Mouse (Mus musculus) spleen, embryonic (tissue): ENCODE measurements around the gene Art3.

ENCODE experiments used
- CTCF ChIA-PET: fragments of 350-600 bp; sonication (Branson Sonifier 250); formaldehyde crosslinking; loops from one replicate; lab custom pipeline; 2022; lab: Charles Lee

Gene Art3

GRCm38 (mm10) chr5:92331635-92332338, at the start of gene Art3:
TSS of gene Art3 (plus strand) at chr5:92331827.
- CTCF ChIA-PET = no interaction called here

GRCm38 (mm10) chr5:92282571-92282970, 49.1 kb upstream of the Art3 start:
- CTCF ChIA-PET = interaction anchor here (0.9 kb wide), 1 partner anchor 30 kb away, joined by 4 read pairs; no protein-coding TSS in a partner anchor

- CTCF ChIA-PET = interaction anchor here (0.6 to 0.9 kb wide), 3 partner anchors 12 to 199 kb away, joined by 4 to 6 read pairs (median 4); no protein-coding TSS in a partner anchor
Measured at GRCm38 (mm10) chr5:92283107-92283506, 48.5 kb upstream of the Art3 start.

GRCm38 (mm10) chr5:92287840-92288239, 43.8 kb upstream of the Art3 start:
- CTCF ChIA-PET = no interaction called here

- CTCF ChIA-PET = no interaction called here
Measured at GRCm38 (mm10) chr5:92291652-92292414, 39.8 kb upstream of the Art3 start.

GRCm38 (mm10) chr5:92294525-92294924, 37.1 kb upstream of the Art3 start:
- CTCF ChIA-PET = no interaction called here

- CTCF ChIA-PET = interaction anchor here (0.7 kb wide), 1 partner anchor 12 kb away, joined by 19 read pairs; no protein-coding TSS in a partner anchor
Measured at GRCm38 (mm10) chr5:92302149-92302840, 29.3 kb upstream of the Art3 start.

GRCm38 (mm10) chr5:92304291-92304690, 27.3 kb upstream of the Art3 start:
- CTCF ChIA-PET = interaction anchor here (0.7 kb wide), 1 partner anchor 108 kb away, joined by 3 read pairs; no protein-coding TSS in a partner anchor

- CTCF ChIA-PET = interaction anchor here (0.6 to 1.0 kb wide), 2 partner anchors 31 to 345 kb away, joined by 3 read pairs; partner anchors contain the start of gene Naaa
Measured at GRCm38 (mm10) chr5:92309681-92310511, 21.7 kb upstream of the Art3 start, which contains the start of gene Sdad1. TSS of gene Sdad1 (minus strand) at chr5:92310479.

- CTCF ChIA-PET = interaction anchor here (0.6 to 1.4 kb wide), 7 partner anchors 12 to 1688 kb away, joined by 3 to 11 read pairs (median 4); no protein-coding TSS in a partner anchor
Measured at GRCm38 (mm10) chr5:92312046-92312715, 19.4 kb upstream of the Art3 start.

- CTCF ChIA-PET = interaction anchor here (0.6 kb wide), 1 partner anchor 1749 kb away, joined by 3 read pairs; no protein-coding TSS in a partner anchor
Measured at GRCm38 (mm10) chr5:92313776-92314175, 17.9 kb upstream of the Art3 start.

GRCm38 (mm10) chr5:92318119-92318518, 13.5 kb upstream of the Art3 start:
- CTCF ChIA-PET = no interaction called here

GRCm38 (mm10) chr5:92318596-92318995, 13.0 kb upstream of the Art3 start:
- CTCF ChIA-PET = no interaction called here

GRCm38 (mm10) chr5:92321631-92322400, 9.8 kb upstream of the Art3 start:
- CTCF ChIA-PET = interaction anchor here (0.7 to 1.2 kb wide), 2 partner anchors 59 to 60 kb away, joined by 5 to 14 read pairs; no protein-coding TSS in a partner anchor

- CTCF ChIA-PET = interaction anchor here (0.6 to 1.2 kb wide), 3 partner anchors 58 to 906 kb away, joined by 3 to 14 read pairs (median 5); no protein-coding TSS in a partner anchor
Measured at GRCm38 (mm10) chr5:92322612-92323011, 9.0 kb upstream of the Art3 start.

- CTCF ChIA-PET = interaction anchor here (0.6 kb wide), 1 partner anchor 906 kb away, joined by 3 read pairs; no protein-coding TSS in a partner anchor
Measured at GRCm38 (mm10) chr5:92323264-92323663, 8.4 kb upstream of the Art3 start.

- CTCF ChIA-PET = interaction anchor here (0.6 kb wide), 1 partner anchor 64 kb away, joined by 16 read pairs; no protein-coding TSS in a partner anchor
Measured at GRCm38 (mm10) chr5:92327367-92327766, 4.3 kb upstream of the Art3 start.

- CTCF ChIA-PET = interaction anchor here (0.6 kb wide), 1 partner anchor 63 kb away, joined by 16 read pairs; no protein-coding TSS in a partner anchor
Measured at GRCm38 (mm10) chr5:92327929-92328328, 3.7 kb upstream of the Art3 start, which contains the start of gene Cxcl9. TSS of gene Cxcl9 (minus strand) at chr5:92328079.

- CTCF ChIA-PET = no interaction called here
Measured at GRCm38 (mm10) chr5:92331122-92331521, 505 bp upstream of the Art3 start.
